Mouse (Mus musculus): Measurements from ENCODE around the gene Ube2d3. TPM values are rescaled to one million over a fixed set of nuclear protein-coding genes. Genes with fewer than 3 reads are reported as not detected.
"Not testable (repeated sequence)": the region's sequence is repeated elsewhere in the genome, so short reads cannot be mapped to it uniquely, and the experiment has no call there.

The Ube2d3 gene
- total RNA-seq, 2 experiments from 2014 or later, result 227 to 231 TPM

- DNase-seq (ENCODE audit: low spot score in 2 of 2), result peak; percentile 61 to 72
- intact Hi-C loops (cut with DNase I), result no loop called here
Observed at GRCm38 (mm10) chr3:135485128-135485899, 47.4 kb downstream of the Ube2d3 start, which contains the start of gene Manba. Gene Manba, plus strand, starts transcription at chr3:135485611.

- intact Hi-C loops (cut with DNase I), result no loop called here
Observed at GRCm38 (mm10) chr3:135485900-135486241, 47.9 kb downstream of the Ube2d3 start.

GRCm38 (mm10) chr3:135486351-135486750 lies 48.4 kb downstream of the Ube2d3 start:
- no peak for DNase-seq (ENCODE audit: low spot score in 2 of 2)
- intact Hi-C loops (cut with DNase I), result no loop called here

More at GRCm38 (mm10) chr3:135485900-135486241, 47.9 kb downstream of the Ube2d3 start:
- DNase-seq (ENCODE audit: low spot score in 2 of 2), result no peak

- intact Hi-C loops (cut with DNase I), result no loop called here
- DNase-seq (ENCODE audit: low spot score in 2 of 2), result no peak
Observed at GRCm38 (mm10) chr3:135487803-135488202, 49.9 kb downstream of the Ube2d3 start.

GRCm38 (mm10) chr3:135489865-135490520 lies 52.0 kb downstream of the Ube2d3 start:
- intact Hi-C loops (cut with DNase I), result no loop called here
- DNase-seq (ENCODE audit: low spot score in 2 of 2), result no peak

- DNase-seq (ENCODE audit: low spot score in 2 of 2), result no peak
- intact Hi-C loops (cut with DNase I), result no loop called here
Observed at GRCm38 (mm10) chr3:135491102-135491501, 53.2 kb downstream of the Ube2d3 start.

GRCm38 (mm10) chr3:135493320-135493719 lies 55.4 kb downstream of the Ube2d3 start:
- DNase-seq (ENCODE audit: low spot score in 2 of 2); intact Hi-C loops (cut with DNase I): not testable (repeated sequence)

GRCm38 (mm10) chr3:135497956-135498355 lies 60.0 kb downstream of the Ube2d3 start:
- intact Hi-C loops (cut with DNase I); DNase-seq (ENCODE audit: low spot score in 2 of 2): not testable (repeated sequence)

GRCm38 (mm10) chr3:135498891-135499290 lies 60.9 kb downstream of the Ube2d3 start:
- intact Hi-C loops (cut with DNase I), result no loop called here
- DNase-seq (ENCODE audit: low spot score in 2 of 2), result no peak

- intact Hi-C loops (cut with DNase I), result no loop called here
- DNase-seq (ENCODE audit: low spot score in 2 of 2), result no peak
Observed at GRCm38 (mm10) chr3:135503160-135503559, 65.2 kb downstream of the Ube2d3 start.

- intact Hi-C loops (cut with DNase I), result loop anchor here (5.0 kb wide), 1 partner anchor 103 kb away; no protein-coding TSS in a partner anchor
Observed at GRCm38 (mm10) chr3:135505369-135505909, 67.5 kb downstream of the Ube2d3 start.

GRCm38 (mm10) chr3:135505916-135506482 lies 68.0 kb downstream of the Ube2d3 start:
- intact Hi-C loops (cut with DNase I), result loop anchor here (5.0 kb wide), 1 partner anchor 104 kb away; no protein-coding TSS in a partner anchor
- no peak for DNase-seq (ENCODE audit: low spot score in 2 of 2)

More at GRCm38 (mm10) chr3:135505369-135505909, 67.5 kb downstream of the Ube2d3 start:
- peak; percentile 18 to 26 for DNase-seq (ENCODE audit: low spot score in 2 of 2)

GRCm38 (mm10) chr3:135507506-135507905 lies 69.6 kb downstream of the Ube2d3 start:
- no peak for DNase-seq (ENCODE audit: low spot score in 2 of 2)
- intact Hi-C loops (cut with DNase I), result loop anchor here (5.0 kb wide), 1 partner anchor 105 kb away; no protein-coding TSS in a partner anchor

GRCm38 (mm10) chr3:135508191-135508590 lies 70.2 kb downstream of the Ube2d3 start:
- intact Hi-C loops (cut with DNase I), result loop anchor here (5.0 kb wide), 1 partner anchor 106 kb away; no protein-coding TSS in a partner anchor

GRCm38 (mm10) chr3:135510372-135510771 lies 72.4 kb downstream of the Ube2d3 start:
- DNase-seq (ENCODE audit: low spot score in 2 of 2), result no peak
- intact Hi-C loops (cut with DNase I), result no loop called here

More at GRCm38 (mm10) chr3:135508191-135508590, 70.2 kb downstream of the Ube2d3 start:
- no peak for DNase-seq (ENCODE audit: low spot score in 2 of 2)

GRCm38 (mm10) chr3:135511683-135512082 lies 73.7 kb downstream of the Ube2d3 start:
- DNase-seq (ENCODE audit: low spot score in 2 of 2), result no peak
- intact Hi-C loops (cut with DNase I), result no loop called here

GRCm38 (mm10) chr3:135513270-135513669 lies 75.3 kb downstream of the Ube2d3 start:
- no peak for DNase-seq (ENCODE audit: low spot score in 2 of 2)
- intact Hi-C loops (cut with DNase I), result no loop called here

GRCm38 (mm10) chr3:135513800-135514425 lies 76.0 kb downstream of the Ube2d3 start:
- DNase-seq (ENCODE audit: low spot score in 2 of 2), result no peak
- intact Hi-C loops (cut with DNase I), result no loop called here

GRCm38 (mm10) chr3:135515246-135515645 lies 77.3 kb downstream of the Ube2d3 start:
- intact Hi-C loops (cut with DNase I), result no loop called here
- DNase-seq (ENCODE audit: low spot score in 2 of 2), result no peak
